Mouse (Mus musculus): ENCODE measurements at regions not wholly inside any gene's neighbourhood (a gene's known extent, or its start where the extent isn't known, plus 50 kb on each side); places are given as distances from the start of the nearest gene placed in this dataset.

- no peak overlapping the region for H3K27ac ChIP-seq
- H3K4me2 ChIP-seq (replicated peaks): no peak overlapping the region
- 82% methylated on average over 3 of the region's 3 CpGs for WGBS
- H3K9me3 ChIP-seq: no peaks in the 10 kb centered on the region
- no peak overlapping the region for H3K4me3 ChIP-seq (replicated peaks)
- no peaks in the 10 kb centered on the region for H3K36me3 ChIP-seq
- H3K4me1 ChIP-seq (replicated peaks): no peaks in the 10 kb centered on the region
- no peak for ATAC-seq
- no peaks in the 10 kb centered on the region for H3K27me3 ChIP-seq
- H3K9ac ChIP-seq (replicated peaks): no peak overlapping the region
Observed at GRCm38 (mm10) chr2:139044684-139045083, 449.0 kb upstream of the Sptlc3 start.

DNA sequence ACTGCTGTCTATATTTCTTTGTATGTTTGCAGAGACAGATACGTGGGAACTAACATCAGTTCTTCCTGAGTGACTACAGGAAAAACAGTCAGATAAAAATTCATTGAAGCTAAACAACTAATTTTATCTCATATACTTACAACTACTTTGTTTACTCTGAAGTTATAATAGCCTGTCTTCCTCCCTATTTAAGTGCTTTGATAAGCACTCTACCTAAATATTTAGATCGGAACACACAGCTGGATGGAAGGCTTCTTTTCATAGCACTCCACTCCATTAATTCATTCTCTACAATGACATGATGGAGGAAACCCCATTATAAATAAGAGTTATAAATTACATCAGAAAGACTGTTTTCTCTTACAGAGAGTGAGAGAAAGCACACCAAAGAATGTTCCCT, 438.5 kb upstream of the Sptlc3 start:
- Histone ChIP-seq H3K27ac (no peak overlapping the region), H3K27me3 (no peaks in the 10 kb centered on the region), H3K9ac (replicated peaks) (no peak overlapping the region), H3K9me3 (no peaks in the 10 kb centered on the region), H3K4me2 (replicated peaks) (no peak overlapping the region), H3K4me3 (replicated peaks) (no peak overlapping the region), H3K4me1 (replicated peaks) (no peaks in the 10 kb centered on the region), H3K36me3 (no peaks in the 10 kb centered on the region)
- ATAC-seq: no peak
- 73% methylated on average over 2 of the region's 2 CpGs for WGBS

DNA sequence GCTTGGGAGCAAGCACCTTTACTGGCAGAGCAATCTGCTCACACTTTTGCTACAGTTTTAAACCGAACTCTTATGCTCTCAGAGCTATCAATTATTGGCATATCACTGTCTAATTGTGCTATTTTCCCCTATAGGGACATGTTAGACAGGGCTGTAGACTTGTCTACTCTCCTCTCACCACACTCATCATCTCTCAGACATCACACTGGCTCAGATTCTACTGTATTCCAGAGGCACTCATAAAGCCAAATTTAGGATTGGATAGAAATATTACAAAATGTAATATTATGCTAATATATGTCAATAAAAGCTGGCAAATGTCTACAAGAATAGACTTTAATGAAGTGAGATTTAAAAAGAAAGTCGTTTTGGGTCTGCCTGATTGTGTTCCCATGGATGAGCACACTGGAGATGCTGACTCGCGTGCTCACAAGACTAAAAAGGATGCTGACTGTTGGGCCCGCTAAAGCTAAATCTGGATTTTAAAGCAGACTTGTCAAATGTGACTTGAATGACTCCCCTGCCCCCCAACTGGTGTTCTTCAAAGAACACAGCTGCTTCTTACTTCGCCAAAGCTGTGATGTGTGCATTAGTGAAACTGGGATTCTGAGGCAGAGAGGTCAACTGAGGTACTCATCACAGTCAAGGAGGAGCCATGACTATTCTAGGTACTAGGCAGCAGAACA, 424.3 kb upstream of the Sptlc3 start:
- Histone ChIP-seq H3K4me3 (replicated peaks) (no peak overlapping the region), H3K9me3 (no peaks in the 10 kb centered on the region), H3K9ac (replicated peaks) (no peak overlapping the region), H3K36me3 (no peaks in the 10 kb centered on the region), H3K4me1 (replicated peaks) (no peaks in the 10 kb centered on the region), H3K27me3 (no peaks in the 10 kb centered on the region), H3K4me2 (replicated peaks) (no peak overlapping the region), H3K27ac (no peak overlapping the region)
- no peak for ATAC-seq
- 83% methylated on average over 6 of the region's 6 CpGs for WGBS

DNA sequence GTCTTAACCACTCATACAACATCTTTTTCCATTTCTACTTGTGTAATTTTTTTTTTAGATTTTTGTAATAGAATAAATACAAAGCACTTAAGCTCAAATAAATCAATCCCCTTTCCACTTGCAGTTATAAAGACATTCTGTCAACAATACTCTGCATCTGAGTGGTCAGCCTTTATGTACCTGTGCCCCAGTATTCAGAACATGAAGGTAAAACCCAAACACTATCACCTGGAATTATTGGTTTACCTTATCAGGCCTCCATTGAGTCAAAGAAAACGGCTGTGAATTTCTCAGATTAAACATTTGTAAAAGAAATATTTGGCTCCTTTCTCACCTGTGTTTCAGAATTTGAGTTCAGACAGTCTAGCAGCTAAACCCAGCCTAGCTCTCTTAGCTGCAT, 422.0 kb upstream of the Sptlc3 start:
- WGBS: 79% methylated on average over 1 of the region's 1 CpGs
- H3K9ac ChIP-seq (replicated peaks): no peak overlapping the region
- no peaks in the 10 kb centered on the region for H3K36me3 ChIP-seq
- no peaks in the 10 kb centered on the region for H3K27me3 ChIP-seq
- no peak overlapping the region for H3K4me3 ChIP-seq (replicated peaks)
- no peaks in the 10 kb centered on the region for H3K4me1 ChIP-seq (replicated peaks)
- no peak for ATAC-seq
- no peak overlapping the region for H3K27ac ChIP-seq
- no peak overlapping the region for H3K4me2 ChIP-seq (replicated peaks)
- no peaks in the 10 kb centered on the region for H3K9me3 ChIP-seq

DNA sequence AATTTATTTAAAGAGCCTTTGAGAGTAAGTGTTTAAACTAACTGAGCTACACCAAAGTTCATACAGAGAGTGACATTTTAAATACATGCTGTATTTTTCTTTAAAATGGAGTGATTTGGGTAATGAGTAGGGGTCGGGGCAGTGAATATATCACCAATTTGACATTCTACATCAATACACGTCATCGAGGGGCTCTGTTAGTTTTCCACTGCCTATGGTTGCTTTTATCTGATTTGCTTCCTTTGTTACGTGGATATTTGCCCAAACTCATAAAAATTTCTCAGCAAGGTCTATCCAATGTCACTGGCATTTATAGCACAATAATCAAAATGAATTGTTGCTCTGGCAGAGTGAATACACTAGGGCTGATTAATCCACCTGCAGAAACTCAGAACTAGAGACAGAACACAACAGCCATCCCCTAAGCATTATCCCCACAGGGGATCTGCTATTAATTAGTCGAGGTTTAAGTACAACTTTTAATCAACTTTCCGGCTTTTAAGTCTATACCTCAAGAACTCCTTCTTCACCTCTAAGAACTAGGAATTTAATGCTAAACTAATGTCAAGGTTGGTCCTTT, 400.1 kb upstream of the Sptlc3 start:
- H3K9ac ChIP-seq (replicated peaks): no peak overlapping the region
- H3K4me1 ChIP-seq (replicated peaks): no peaks in the 10 kb centered on the region
- H3K27ac ChIP-seq: no peak overlapping the region
- no peaks in the 10 kb centered on the region for H3K36me3 ChIP-seq
- no peaks in the 10 kb centered on the region for H3K9me3 ChIP-seq
- WGBS: 85% methylated on average over 6 of the region's 6 CpGs
- no peak for ATAC-seq
- H3K4me2 ChIP-seq (replicated peaks): no peak overlapping the region
- H3K4me3 ChIP-seq (replicated peaks): no peak overlapping the region
- H3K27me3 ChIP-seq: no peaks in the 10 kb centered on the region

GRCm38 (mm10) chr2:139111669-139112068, 382.0 kb upstream of the Sptlc3 start:
- ATAC-seq: no peak
- no peak overlapping the region for H3K4me3 ChIP-seq (replicated peaks)
- no peak overlapping the region for H3K4me2 ChIP-seq (replicated peaks)
- H3K9ac ChIP-seq (replicated peaks): no peak overlapping the region
- 88% methylated on average over 1 of the region's 1 CpGs for WGBS
- no peaks in the 10 kb centered on the region for H3K9me3 ChIP-seq
- no peak overlapping the region for H3K27ac ChIP-seq
- H3K27me3 ChIP-seq: no peaks in the 10 kb centered on the region
- H3K36me3 ChIP-seq: no peaks in the 10 kb centered on the region
- no peaks in the 10 kb centered on the region for H3K4me1 ChIP-seq (replicated peaks)

GRCm38 (mm10) chr2:139114523-139114922, 379.2 kb upstream of the Sptlc3 start:
- H3K27me3 ChIP-seq: no peaks in the 10 kb centered on the region

GRCm38 (mm10) chr2:139120905-139121304, 372.8 kb upstream of the Sptlc3 start:
- no peak overlapping the region for H3K9ac ChIP-seq (replicated peaks)
- 93% methylated on average over 1 of the region's 1 CpGs for WGBS
- no peak for ATAC-seq
- H3K27ac ChIP-seq: no peak overlapping the region
- H3K27me3 ChIP-seq: no peaks in the 10 kb centered on the region
- no peaks in the 10 kb centered on the region for H3K36me3 ChIP-seq
- H3K9me3 ChIP-seq: no peaks in the 10 kb centered on the region; the same call in 1 of the 2 replicates
- no peaks in the 10 kb centered on the region for H3K4me1 ChIP-seq (replicated peaks)
- H3K4me3 ChIP-seq (replicated peaks): no peak overlapping the region
- no peak overlapping the region for H3K4me2 ChIP-seq (replicated peaks)

More at GRCm38 (mm10) chr2:139114523-139114922, 379.2 kb upstream of the Sptlc3 start:
- 82% methylated on average over 4 of the region's 4 CpGs for WGBS
- ATAC-seq: no peak
- no peaks in the 10 kb centered on the region for H3K9me3 ChIP-seq
- H3K36me3 ChIP-seq: no peaks in the 10 kb centered on the region
- no peaks in the 10 kb centered on the region for H3K4me1 ChIP-seq (replicated peaks)
- H3K4me3 ChIP-seq (replicated peaks): no peak overlapping the region
- H3K27ac ChIP-seq: no peak overlapping the region
- H3K4me2 ChIP-seq (replicated peaks): no peak overlapping the region
- H3K9ac ChIP-seq (replicated peaks): no peak overlapping the region

DNA sequence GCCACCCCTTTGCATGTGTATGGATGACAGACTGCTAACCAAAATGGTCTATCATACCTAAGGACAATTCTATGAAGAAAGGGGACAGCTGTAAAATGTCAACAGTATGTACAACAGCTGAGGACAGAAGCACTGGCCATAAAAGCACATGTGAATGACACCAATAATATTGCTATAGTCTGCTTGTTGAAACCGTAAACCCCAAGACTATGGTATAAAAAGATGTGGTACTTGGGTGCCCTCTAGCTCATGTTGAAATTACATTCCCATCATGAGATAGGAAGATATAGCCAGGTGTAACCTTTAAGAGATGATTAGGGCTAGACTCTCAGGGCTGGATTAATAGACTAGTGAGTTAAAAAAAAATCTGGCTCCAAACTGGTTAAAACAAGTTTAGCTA, 361.6 kb upstream of the Sptlc3 start:
- Histone ChIP-seq H3K27me3 (no peaks in the 10 kb centered on the region), H3K27ac (no peak overlapping the region), H3K36me3 (no peaks in the 10 kb centered on the region), H3K4me3 (replicated peaks) (no peak overlapping the region), H3K4me2 (replicated peaks) (no peak overlapping the region), H3K9ac (replicated peaks) (no peak overlapping the region), H3K4me1 (replicated peaks) (no peaks in the 10 kb centered on the region), H3K9me3 (no peaks in the 10 kb centered on the region)
- WGBS: 79% methylated on average over 1 of the region's 1 CpGs
- ATAC-seq: no peak

GRCm38 (mm10) chr2:139147004-139147403, 346.7 kb upstream of the Sptlc3 start:
- WGBS: 88% methylated on average over 1 of the region's 1 CpGs
- no peak overlapping the region for H3K27ac ChIP-seq
- no peak overlapping the region for H3K4me3 ChIP-seq (replicated peaks)
- H3K4me1 ChIP-seq (replicated peaks): no peaks in the 10 kb centered on the region
- ATAC-seq: no peak
- no peaks in the 10 kb centered on the region for H3K36me3 ChIP-seq
- no peaks in the 10 kb centered on the region for H3K27me3 ChIP-seq
- H3K4me2 ChIP-seq (replicated peaks): no peak overlapping the region
- no peak overlapping the region for H3K9ac ChIP-seq (replicated peaks)
- no peaks in the 10 kb centered on the region for H3K9me3 ChIP-seq

- H3K4me2 ChIP-seq (replicated peaks): no peak overlapping the region
- H3K4me1 ChIP-seq (replicated peaks): no peaks in the 10 kb centered on the region
- no peak for ATAC-seq
- no peak overlapping the region for H3K4me3 ChIP-seq (replicated peaks)
- H3K9ac ChIP-seq (replicated peaks): no peak overlapping the region
- no peak overlapping the region for H3K27ac ChIP-seq
- H3K36me3 ChIP-seq: no peaks in the 10 kb centered on the region
- no peaks in the 10 kb centered on the region for H3K9me3 ChIP-seq
- WGBS: 87% methylated on average over 2 of the region's 2 CpGs
- H3K27me3 ChIP-seq: no peaks in the 10 kb centered on the region
Observed at GRCm38 (mm10) chr2:139179641-139180040, 314.1 kb upstream of the Sptlc3 start.

- no peaks in the 10 kb centered on the region for H3K27me3 ChIP-seq
- no peaks in the 10 kb centered on the region for H3K36me3 ChIP-seq
- no peak overlapping the region for H3K4me3 ChIP-seq (replicated peaks)
- no peaks in the 10 kb centered on the region for H3K4me1 ChIP-seq (replicated peaks)
- H3K4me2 ChIP-seq (replicated peaks): no peak overlapping the region
- H3K27ac ChIP-seq: no peak overlapping the region
- no peak overlapping the region for H3K9ac ChIP-seq (replicated peaks)
- no peak for ATAC-seq
- H3K9me3 ChIP-seq: no peaks in the 10 kb centered on the region
- 90% methylated on average over 2 of the region's 2 CpGs for WGBS
Observed at GRCm38 (mm10) chr2:139198281-139198680, 295.4 kb upstream of the Sptlc3 start.

DNA sequence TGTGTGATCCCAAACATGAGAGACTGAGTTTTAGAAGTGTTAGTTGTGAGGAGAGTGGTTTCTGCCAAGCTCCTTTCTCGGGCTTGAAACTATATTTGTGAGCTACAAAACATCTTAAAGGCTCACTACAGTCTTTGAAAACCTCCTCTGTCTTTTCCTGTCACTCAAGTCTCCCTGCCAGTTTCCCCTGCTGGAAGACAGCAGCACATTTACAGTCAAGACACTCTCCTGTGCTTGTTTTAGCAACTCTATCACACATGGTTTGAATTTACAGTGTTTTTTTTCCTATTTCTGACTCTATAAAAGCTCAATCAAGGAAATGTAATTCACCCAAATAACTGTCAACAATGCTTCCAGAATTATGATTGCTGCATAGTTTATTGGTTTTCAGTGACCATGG, 286.1 kb upstream of the Sptlc3 start:
- H3K4me1 ChIP-seq (replicated peaks): no peaks in the 10 kb centered on the region
- 69% methylated on average over 1 of the region's 1 CpGs for WGBS
- no peaks in the 10 kb centered on the region for H3K27me3 ChIP-seq
- no peaks in the 10 kb centered on the region for H3K9me3 ChIP-seq
- no peaks in the 10 kb centered on the region for H3K36me3 ChIP-seq
- H3K4me3 ChIP-seq (replicated peaks): no peak overlapping the region
- H3K9ac ChIP-seq (replicated peaks): no peak overlapping the region
- H3K4me2 ChIP-seq (replicated peaks): no peak overlapping the region
- H3K27ac ChIP-seq: no peak overlapping the region
- no peak for ATAC-seq
